Mouse (Mus musculus) heart, embryonic 12.5 days (tissue): ENCODE measurements around the gene Sart1. TPM values are rescaled to one million over a fixed set of nuclear protein-coding genes. Genes with fewer than 3 reads are reported as not detected.

Experiments
- ATAC-seq: fragments of 200-750 bp; cut with Nextera tagmentation; 2 replicates; pipeline ENCODE4 v1.8.0; 2017; ENCODE audit warnings: moderate TSS enrichment, moderate library complexity; ENCODE audit not compliant: insufficient number of reproducible peaks, low FRiP score
- H3K27ac ChIP-seq: fragments of 300-500 bp; sonication (generic); 2 replicates; pipeline ENCODE4 v1.5.1; 2016; ENCODE audit warnings: mild to moderate bottlenecking, moderate library complexity; ENCODE audit not compliant: poor library complexity, severe bottlenecking
- H3K27me3 ChIP-seq: fragments of 300-500 bp; sonication (generic); replicated peaks from 2 replicates; pipeline ENCODE4 v1.6.1; 2016; ENCODE audit warnings: mild to moderate bottlenecking, moderate library complexity
- H3K36me3 ChIP-seq: fragments of 300-500 bp; sonication (generic); 2 replicates; pipeline ENCODE4 v1.6.1; 2016; ENCODE audit warnings: mild to moderate bottlenecking, moderate library complexity
- H3K4me1 ChIP-seq: fragments of 300-500 bp; sonication (generic); replicated peaks from 2 replicates; pipeline ENCODE4 v1.6.1; 2016; ENCODE audit warnings: mild to moderate bottlenecking
- H3K4me2 ChIP-seq: fragments of 300-500 bp; sonication (generic); 2 replicates; pipeline ENCODE4 v1.6.1; 2016; ENCODE audit warnings: mild to moderate bottlenecking, moderate library complexity
- H3K4me3 ChIP-seq: fragments of 300-500 bp; sonication (generic); 2 replicates; pipeline ENCODE4 v1.5.1; 2016; ENCODE audit warnings: mild to moderate bottlenecking
- H3K9ac ChIP-seq: fragments of 300-500 bp; sonication (generic); 2 replicates; pipeline ENCODE4 v1.6.1; 2016; ENCODE audit warnings: mild to moderate bottlenecking, moderate library complexity
- H3K9me3 ChIP-seq: fragments of 300-500 bp; sonication (generic); replicated peaks from 2 replicates; pipeline ENCODE4 v1.6.1; 2016; ENCODE audit warnings: mild to moderate bottlenecking, moderate library complexity
- WGBS: fragments of 180-500 bp; shearing (Covaris S2); methylation state at CpG from one replicate; pipeline ENCODE4 v1.1.7; 2016; 5-methylcytosine and 5-hydroxymethylcytosine counted together
- polyA plus RNA-seq: library from polyadenylated mRNA; unstranded; fragments of >200 nt; fragmentation: Nextera tagmentation; extraction: Ambion mirVana; gene quantifications from 2 replicates; pipeline ENCODE4 v1.2.1, GENCODE M21; 2016

The Sart1 gene
- polyA plus RNA-seq = 61.6 and 63.9 TPM in 2 replicates

DNA sequence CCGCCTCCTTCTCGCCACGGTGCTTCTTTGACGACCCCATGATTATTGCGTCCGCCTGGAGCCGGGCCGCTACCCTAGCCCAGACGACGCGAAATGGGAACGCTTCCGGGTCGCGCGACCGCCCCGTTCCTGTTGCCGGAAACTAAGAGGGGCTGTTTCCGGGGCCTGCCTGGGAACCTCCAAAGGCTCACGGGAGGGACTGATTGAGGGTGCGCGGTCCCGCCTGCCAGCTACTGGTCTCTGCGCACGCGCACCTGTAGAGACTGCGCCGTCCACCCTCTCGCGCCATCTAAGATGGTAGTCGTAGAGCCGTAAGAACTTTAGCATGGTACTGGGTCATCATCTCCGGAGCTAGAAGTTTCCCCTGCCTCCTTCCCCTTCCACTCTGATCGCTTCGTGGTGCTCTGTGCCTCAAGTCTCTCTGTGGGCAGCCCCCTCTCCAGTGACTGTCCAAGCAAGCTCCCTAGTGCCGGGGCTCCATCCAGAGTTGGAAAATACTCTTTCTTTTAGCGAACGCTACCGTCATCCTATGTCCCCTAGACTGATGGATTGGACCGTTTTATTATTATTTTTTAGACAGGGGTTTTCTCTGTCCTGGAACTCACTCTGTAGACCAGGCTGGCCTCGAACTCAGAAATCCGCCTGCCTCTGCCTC is at the start of gene Sart1:
Sart1 (minus strand) TSS at position 116 of the 655 bp plus-strand sequence.
- H3K9me3 ChIP-seq = no peaks in the 10 kb centered on the region
- H3K4me2 ChIP-seq = peak within 1 kb of the TSS; percentile 89
- H3K4me1 ChIP-seq = peaks cover 44% of the 10 kb centered on the region
- H3K9ac ChIP-seq = peak within 1 kb of the TSS; percentile 97
- H3K27ac ChIP-seq = peak within 1 kb of the TSS; percentile 81
- ATAC-seq = peak; percentile 93
- H3K36me3 ChIP-seq = peaks cover 25% of the 10 kb centered on the region
- no peaks in the 10 kb centered on the region for H3K27me3 ChIP-seq
- WGBS = under 1% methylated on average over 43 of the region's 43 CpGs
- peak within 1 kb of the TSS; percentile 99 for H3K4me3 ChIP-seq

DNA sequence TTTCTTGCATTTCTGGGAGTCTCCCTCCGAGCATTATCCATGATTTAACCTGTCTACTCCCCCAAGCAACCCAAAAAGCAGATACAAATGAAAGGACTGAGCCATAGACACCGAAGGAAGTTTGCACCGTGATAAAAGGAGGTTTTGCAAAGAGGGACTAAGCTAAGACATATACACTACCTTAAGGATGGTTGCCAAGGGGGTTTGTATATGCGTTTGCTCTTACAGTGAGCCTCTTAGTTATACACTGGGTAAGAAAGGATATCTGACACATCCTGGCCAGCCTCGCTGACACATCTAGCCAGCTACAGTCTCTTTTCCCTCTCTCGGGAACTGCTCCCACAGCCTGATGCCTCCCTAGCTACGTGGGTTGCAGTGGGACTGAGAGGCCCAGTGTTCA is 45.4 kb upstream of the Sart1 start:
- peaks cover 20% of the 10 kb centered on the region for H3K4me1 ChIP-seq
- peak overlapping the region; percentile 67 for H3K27ac ChIP-seq
- H3K9ac ChIP-seq = peak overlapping the region; percentile 71
- no peaks in the 10 kb centered on the region for H3K27me3 ChIP-seq
- no peak for ATAC-seq
- H3K9me3 ChIP-seq = no peaks in the 10 kb centered on the region
- peak overlapping the region; percentile 43; the same call in 1 of the 2 replicates for H3K4me3 ChIP-seq
- WGBS = 49% methylated on average over 7 of the region's 7 CpGs
- no peaks in the 10 kb centered on the region for H3K36me3 ChIP-seq
- peak overlapping the region; percentile 90 for H3K4me2 ChIP-seq

DNA sequence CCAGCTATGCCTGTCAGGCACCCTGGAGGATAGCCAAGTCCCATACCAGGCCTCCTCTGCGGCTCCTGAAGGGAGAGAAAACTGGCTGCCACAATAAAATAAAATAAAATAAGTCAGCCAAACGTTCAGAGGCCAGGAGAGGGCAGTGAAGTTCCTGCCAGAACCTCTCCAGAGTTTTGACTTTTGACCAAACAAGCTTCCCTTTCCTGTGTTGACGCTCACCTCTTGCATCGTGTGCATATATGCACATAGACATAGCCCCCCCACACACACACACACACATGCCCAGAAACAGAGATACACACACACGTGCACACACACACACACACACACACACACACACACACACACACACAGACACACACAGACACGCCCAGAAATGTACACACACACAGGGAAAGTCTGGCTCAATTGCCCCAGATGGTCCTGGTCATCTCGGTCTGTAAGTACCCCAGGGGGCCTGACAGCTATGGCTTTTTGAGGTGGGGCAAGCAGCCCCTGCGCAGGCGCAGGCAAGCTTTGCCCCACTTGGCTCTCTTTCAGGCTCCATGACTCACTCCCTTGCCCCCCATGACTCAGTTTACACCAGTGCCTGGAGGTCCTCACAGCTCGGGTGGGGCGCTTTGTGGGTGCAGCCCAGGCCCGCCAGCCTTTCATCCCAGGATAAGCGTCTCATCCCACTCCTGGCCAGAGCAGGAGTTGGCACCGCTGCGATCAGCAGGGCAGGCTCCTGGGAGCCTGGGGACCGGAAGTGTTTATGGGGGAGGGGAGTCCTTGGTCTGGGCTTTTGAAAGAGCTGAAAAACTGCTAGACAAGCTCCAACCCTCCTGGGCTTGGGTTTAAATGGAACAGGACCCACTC is 44.7 kb upstream of the Sart1 start:
- Histone ChIP-seq H3K4me2 (peak overlapping the region; percentile 90), H3K27me3 (no peaks in the 10 kb centered on the region), H3K36me3 (no peaks in the 10 kb centered on the region), H3K9ac (peak overlapping the region; percentile 71), H3K4me1 (peaks cover 20% of the 10 kb centered on the region), H3K27ac (peak overlapping the region; percentile 67), H3K9me3 (no peaks in the 10 kb centered on the region), H3K4me3 (peak overlapping the region; percentile 43)
- peak; percentile 46; the same call in 1 of the 2 replicates for ATAC-seq
- WGBS = 8% methylated on average over 16 of the region's 16 CpGs

DNA sequence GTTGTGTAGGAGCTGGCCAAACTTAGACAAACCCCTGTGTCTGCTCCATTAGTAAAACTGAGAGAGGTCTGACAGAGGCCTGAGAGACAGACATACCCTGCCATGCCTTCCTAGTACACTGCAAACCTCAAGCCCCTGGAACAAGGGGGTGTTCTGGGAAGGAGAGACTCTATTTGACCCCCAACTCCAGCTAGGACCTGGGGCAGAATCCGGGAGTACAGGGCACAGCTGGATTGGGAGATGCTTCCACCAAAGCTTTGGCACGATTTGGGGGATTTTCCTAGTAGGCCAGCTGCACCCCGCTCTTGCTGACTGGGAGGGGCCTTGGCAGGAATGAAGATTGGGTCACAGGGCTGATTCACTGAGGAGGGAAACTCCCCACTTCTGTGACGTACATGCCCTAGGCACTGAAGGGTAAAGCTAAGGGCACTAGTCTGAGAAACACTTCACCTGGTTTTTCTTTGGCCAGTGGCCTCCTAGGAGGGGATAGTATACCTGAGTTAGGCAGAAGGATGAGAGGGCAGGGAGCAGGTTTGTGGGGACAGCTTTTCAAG is 43.5 kb upstream of the Sart1 start:
- 77% methylated on average over 4 of the region's 4 CpGs for WGBS

DNA sequence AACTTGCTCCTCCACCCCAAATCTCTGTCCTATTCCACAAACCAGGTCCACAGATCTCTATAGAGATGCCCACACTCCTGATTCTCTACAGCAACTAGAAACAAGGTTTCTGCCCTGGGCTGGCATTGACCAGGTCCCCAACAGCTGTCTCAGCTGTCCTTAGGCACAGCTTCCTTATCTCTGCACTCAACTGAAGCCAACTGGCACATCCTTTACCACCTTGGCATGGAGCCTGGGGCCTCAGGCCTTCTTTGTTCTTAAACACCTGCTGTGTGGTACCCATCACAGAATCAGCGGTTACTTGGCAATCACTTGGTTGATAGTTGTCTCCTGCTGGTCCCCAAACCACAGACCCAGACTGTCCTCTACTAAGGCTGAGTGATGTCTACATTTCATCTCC is 41.9 kb upstream of the Sart1 start:
- WGBS = 72% methylated on average over 1 of the region's 1 CpGs
- H3K27ac ChIP-seq = no peak overlapping the region
- H3K4me1 ChIP-seq = peaks cover 35% of the 10 kb centered on the region

More for the DNA sequence above, 43.5 kb upstream of the Sart1 start:
- H3K4me2 ChIP-seq = no peak overlapping the region
- H3K4me3 ChIP-seq = no peak overlapping the region
- no peaks in the 10 kb centered on the region for H3K27me3 ChIP-seq
- H3K4me1 ChIP-seq = peaks cover 20% of the 10 kb centered on the region
- H3K9me3 ChIP-seq = no peaks in the 10 kb centered on the region
- H3K27ac ChIP-seq = no peak overlapping the region
- no peak overlapping the region for H3K9ac ChIP-seq
- no peak for ATAC-seq
- H3K36me3 ChIP-seq = peaks cover 7% of the 10 kb centered on the region

DNA sequence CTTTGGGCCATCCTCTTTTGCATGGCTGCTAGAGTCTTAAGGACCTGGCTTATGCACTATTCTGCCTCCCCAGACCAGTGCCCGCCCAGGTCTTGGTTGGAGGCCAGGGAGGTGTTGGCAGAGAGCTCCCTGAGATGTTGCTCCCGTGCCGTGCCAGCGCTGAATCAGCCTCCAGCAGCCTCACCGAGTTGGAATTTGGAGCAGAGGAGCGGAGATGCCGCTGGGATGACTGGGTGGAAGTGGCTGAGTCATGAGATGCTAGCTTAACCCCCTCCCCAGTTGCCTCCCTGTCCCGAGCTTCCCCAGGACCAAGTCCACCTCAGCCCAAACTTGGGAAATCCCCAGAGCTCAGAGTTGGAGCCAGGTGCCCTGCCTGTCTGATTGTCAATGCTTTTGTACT is 41.3 kb upstream of the Sart1 start:
- whole genome bisulfite sequencing = 69% methylated on average over 8 of the region's 8 CpGs
- H3K4me1 ChIP-seq = peaks cover 35% of the 10 kb centered on the region

More for the DNA sequence above, 41.9 kb upstream of the Sart1 start:
- Histone ChIP-seq H3K9me3 (no peaks in the 10 kb centered on the region), H3K36me3 (peaks cover 18% of the 10 kb centered on the region), H3K4me2 (no peak overlapping the region), H3K4me3 (no peak overlapping the region), H3K27me3 (no peaks in the 10 kb centered on the region), H3K9ac (no peak overlapping the region)
- ATAC-seq = no peak

DNA sequence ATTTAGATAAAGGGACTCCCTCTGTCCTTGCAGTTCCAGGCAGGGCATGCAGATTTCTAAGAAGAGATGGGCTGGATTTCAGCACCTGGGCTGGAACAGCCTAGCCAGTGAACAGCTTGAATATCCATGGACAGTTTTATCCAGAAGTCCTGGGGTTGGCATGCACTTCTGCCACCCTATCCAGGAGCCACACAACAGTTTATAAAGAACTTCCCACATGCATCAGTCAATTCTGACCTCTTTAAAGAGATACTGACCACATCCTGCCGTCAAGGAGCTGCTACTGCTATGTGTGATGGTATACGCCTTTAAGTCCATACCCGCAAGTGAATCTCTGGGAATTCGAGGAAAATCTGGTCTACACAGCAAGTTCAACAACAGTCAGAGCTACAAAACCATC is 40.7 kb upstream of the Sart1 start:
- peaks cover 18% of the 10 kb centered on the region for H3K36me3 ChIP-seq
- H3K27ac ChIP-seq = no peak overlapping the region
- H3K4me3 ChIP-seq = no peak overlapping the region
- ATAC-seq = no peak
- WGBS = 73% methylated on average over 4 of the region's 4 CpGs
- no peak overlapping the region for H3K9ac ChIP-seq
- H3K4me2 ChIP-seq = no peak overlapping the region
- H3K9me3 ChIP-seq = no peaks in the 10 kb centered on the region
- H3K4me1 ChIP-seq = peaks cover 31% of the 10 kb centered on the region
- no peaks in the 10 kb centered on the region for H3K27me3 ChIP-seq

More for the DNA sequence above, 41.3 kb upstream of the Sart1 start:
- no peak for ATAC-seq
- no peak overlapping the region for H3K27ac ChIP-seq
- H3K27me3 ChIP-seq = no peaks in the 10 kb centered on the region
- no peak overlapping the region for H3K4me2 ChIP-seq
- H3K36me3 ChIP-seq = peaks cover 18% of the 10 kb centered on the region
- no peak overlapping the region for H3K4me3 ChIP-seq
- H3K9ac ChIP-seq = no peak overlapping the region
- H3K9me3 ChIP-seq = no peaks in the 10 kb centered on the region

DNA sequence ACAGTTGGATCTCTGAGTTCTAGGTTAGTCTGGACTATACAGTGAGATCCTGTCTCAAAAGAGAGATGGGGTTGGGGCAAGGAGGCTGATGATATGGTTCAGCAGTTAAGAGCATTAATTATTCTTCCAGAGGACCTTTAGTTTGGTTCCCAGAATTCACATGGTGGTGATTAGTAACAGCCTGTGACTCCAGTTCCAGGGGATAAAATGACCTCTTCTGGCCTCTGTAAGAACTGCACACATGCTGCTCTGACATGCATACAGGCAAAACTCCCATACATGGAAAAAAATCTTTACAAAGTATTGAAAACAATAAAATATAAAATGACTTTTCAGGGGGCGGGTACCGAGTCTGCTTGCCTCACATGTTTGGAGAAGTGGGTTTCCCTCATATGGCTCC is 39.6 kb upstream of the Sart1 start:
- Histone ChIP-seq H3K36me3 (peaks cover 23% of the 10 kb centered on the region), H3K9ac (no peak overlapping the region), H3K4me1 (peaks cover 30% of the 10 kb centered on the region), H3K27ac (no peak overlapping the region), H3K4me3 (no peak overlapping the region), H3K4me2 (no peak overlapping the region), H3K9me3 (no peaks in the 10 kb centered on the region), H3K27me3 (no peaks in the 10 kb centered on the region)
- ATAC-seq = no peak
- 83% methylated on average over 2 of the region's 2 CpGs for WGBS

DNA sequence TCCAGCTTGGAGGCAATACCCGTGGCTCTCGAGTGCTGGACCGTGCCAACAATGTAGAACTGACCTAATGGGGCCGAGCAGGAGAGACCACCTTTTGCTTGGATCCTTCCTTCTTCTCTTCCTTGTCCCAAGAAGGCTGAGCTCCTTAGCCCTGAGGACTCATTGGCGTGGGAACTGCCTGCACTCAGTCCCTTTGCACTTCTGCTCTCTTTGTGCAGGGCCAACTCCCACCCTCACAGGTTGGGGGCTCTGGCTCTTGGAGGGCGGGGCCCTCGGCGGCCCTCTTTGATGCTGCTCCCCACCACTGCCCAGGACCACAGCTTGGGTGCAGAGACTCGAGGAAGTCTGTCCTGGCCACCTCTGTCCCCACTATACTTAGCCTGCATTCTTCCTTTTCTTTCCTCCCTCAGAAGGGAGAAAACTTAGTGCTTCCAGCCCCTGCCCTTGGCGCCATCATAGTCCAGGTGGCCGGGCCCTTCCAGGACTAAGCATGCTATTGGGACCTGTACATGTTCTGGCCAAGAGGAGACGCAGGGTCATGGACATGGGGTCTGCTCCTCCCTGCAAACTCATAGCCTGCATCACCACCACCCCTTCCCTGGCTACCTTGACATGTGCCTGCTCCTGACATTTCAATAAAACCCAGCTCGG is 38.3 kb upstream of the Sart1 start:
- 92% methylated on average over 13 of the region's 13 CpGs for WGBS
- H3K4me3 ChIP-seq = peak overlapping the region; percentile 89

DNA sequence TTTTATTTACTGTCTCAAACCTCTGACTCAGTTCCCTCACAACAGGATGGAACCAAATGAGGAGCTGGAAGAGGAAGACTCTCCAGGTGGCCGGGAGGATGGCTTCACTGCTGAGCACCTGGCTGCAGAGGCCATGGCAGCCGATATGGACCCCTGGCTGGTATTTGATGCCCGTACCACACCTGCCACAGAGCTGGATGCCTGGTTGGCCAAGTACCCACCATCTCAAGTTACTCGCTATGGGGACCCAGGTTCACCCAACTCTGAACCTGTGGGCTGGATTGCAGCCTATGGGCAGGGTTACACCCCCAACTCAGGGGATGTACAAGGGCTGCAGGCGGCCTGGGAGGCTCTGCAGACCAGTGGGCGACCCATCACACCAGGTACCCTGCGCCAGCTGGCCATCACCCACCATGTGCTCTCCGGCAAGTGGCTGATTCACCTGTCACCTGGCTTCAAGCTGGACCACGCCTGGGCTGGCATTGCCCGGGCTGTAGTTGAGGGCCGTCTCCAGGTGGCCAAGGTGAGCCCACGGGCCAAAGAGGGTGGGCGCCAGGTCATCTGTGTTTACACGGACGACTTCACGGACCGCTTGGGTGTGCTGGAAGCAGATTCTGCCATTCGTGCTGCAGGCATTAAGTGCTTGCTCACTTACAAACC is 37.5 kb upstream of the Sart1 start:
- Histone ChIP-seq H3K36me3 (peaks cover 40% of the 10 kb centered on the region), H3K9ac (peak overlapping the region; percentile 89), H3K27ac (peak overlapping the region; percentile 81; the same call in 1 of the 2 replicates), H3K4me1 (peaks cover 29% of the 10 kb centered on the region), H3K27me3 (no peaks in the 10 kb centered on the region), H3K4me3 (peak overlapping the region; percentile 89), H3K4me2 (peak overlapping the region; percentile 83), H3K9me3 (no peaks in the 10 kb centered on the region)
- WGBS = 90% methylated on average over 18 of the region's 18 CpGs
- ATAC-seq = no peak

More for the DNA sequence above, 38.3 kb upstream of the Sart1 start:
- Histone ChIP-seq H3K27me3 (no peaks in the 10 kb centered on the region), H3K4me2 (peak overlapping the region; percentile 83; the same call in 1 of the 2 replicates), H3K4me1 (peaks cover 29% of the 10 kb centered on the region), H3K36me3 (peaks cover 35% of the 10 kb centered on the region), H3K27ac (no peak overlapping the region), H3K9me3 (no peaks in the 10 kb centered on the region), H3K9ac (no peak overlapping the region)
- no peak for ATAC-seq
